Mouse (Mus musculus): Measurements from ENCODE around the gene Hist4h4. TPM values are rescaled to one million over a fixed set of nuclear protein-coding genes. Genes with fewer than 3 reads are reported as not detected.

The Hist4h4 gene
- polyA plus RNA-seq, 1 experiment from 2014 or later = 0.46 TPM

DNA sequence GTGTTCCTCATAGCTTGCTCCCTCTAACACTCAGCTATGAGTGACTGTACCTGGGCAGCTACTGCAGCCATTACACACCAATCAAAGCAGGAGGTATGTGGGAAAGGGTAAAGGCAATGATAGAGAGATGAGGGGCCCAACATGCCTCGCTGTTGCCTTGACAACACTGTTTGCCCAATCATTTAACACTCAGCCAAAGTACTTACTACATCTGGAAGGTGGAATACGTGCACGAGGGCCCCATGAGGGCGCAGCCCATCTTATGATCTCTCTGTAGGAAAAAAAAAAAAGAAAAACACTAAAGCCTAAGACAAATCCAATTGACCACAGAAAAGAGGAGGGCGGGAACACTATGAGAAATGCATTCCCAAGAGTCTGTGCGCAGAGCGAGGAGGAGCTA is 34.4 kb downstream of the Hist4h4 start:
- H3K4me1 ChIP-seq (ENCODE audit: control insufficient read depth, insufficient read depth, low read length) = no peaks in the 10 kb centered on the region
- H3K9ac ChIP-seq (replicated peaks; ENCODE audit: low read length) = no peak overlapping the region
- 83% methylated on average over 7 of the region's 7 CpGs for WGBS
- no peaks in the 10 kb centered on the region for H3K36me3 ChIP-seq (replicated peaks; ENCODE audit: control insufficient read depth, insufficient read depth, low read depth, low read length)
- no peak overlapping the region for H3K4me3 ChIP-seq (ENCODE audit: low read depth, low read length)
- no peak for DNase-seq (ENCODE audit: low spot score)
- H3K27me3 ChIP-seq (ENCODE audit: control insufficient read depth, insufficient read depth, low read length) = no peaks in the 10 kb centered on the region
- H3K27ac ChIP-seq (replicated peaks; ENCODE audit: low read depth, low read length) = no peak overlapping the region
- H3K9me3 ChIP-seq (replicated peaks; ENCODE audit: control insufficient read depth, low read length) = no peaks in the 10 kb centered on the region
- no peak for ATAC-seq (replicated peaks; ENCODE audit: insufficient number of reproducible peaks, low FRiP score, low TSS enrichment, low read depth)
- no peak overlapping the region for H3K4me2 ChIP-seq (ENCODE audit: low read depth, low read length)

DNA sequence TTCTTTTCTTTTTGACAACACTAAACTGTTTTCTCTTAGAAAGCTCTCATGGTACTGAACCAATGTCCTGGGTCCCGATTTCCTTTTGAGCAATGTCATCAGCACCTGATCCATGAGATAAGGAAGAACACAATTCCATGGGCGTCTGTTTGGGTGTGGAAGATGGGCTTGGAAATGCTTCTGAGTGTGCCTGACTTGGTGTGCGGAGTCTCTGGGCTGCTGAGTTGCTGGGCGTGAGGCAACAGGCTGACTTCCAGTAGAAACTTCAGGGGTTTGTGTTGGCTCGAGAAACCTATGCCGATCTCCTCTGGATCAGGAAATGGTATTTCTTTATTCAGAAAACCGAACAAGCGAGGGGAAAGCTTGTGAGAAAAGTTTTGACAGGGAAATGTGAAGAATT is 35.1 kb downstream of the Hist4h4 start:
- Histone ChIP-seq H3K36me3 (replicated peaks; ENCODE audit: control insufficient read depth, insufficient read depth, low read depth, low read length) (no peaks in the 10 kb centered on the region), H3K4me1 (ENCODE audit: control insufficient read depth, insufficient read depth, low read length) (no peaks in the 10 kb centered on the region), H3K4me3 (ENCODE audit: low read depth, low read length) (no peak overlapping the region), H3K4me2 (ENCODE audit: low read depth, low read length) (no peak overlapping the region), H3K9me3 (replicated peaks; ENCODE audit: control insufficient read depth, low read length) (no peaks in the 10 kb centered on the region), H3K27ac (replicated peaks; ENCODE audit: low read depth, low read length) (no peak overlapping the region), H3K27me3 (ENCODE audit: control insufficient read depth, insufficient read depth, low read length) (no peaks in the 10 kb centered on the region), H3K9ac (replicated peaks; ENCODE audit: low read length) (no peak overlapping the region)
- ATAC-seq (replicated peaks; ENCODE audit: insufficient number of reproducible peaks, low FRiP score, low TSS enrichment, low read depth) = no peak
- 86% methylated on average over 8 of the region's 8 CpGs for WGBS
- DNase-seq (ENCODE audit: low spot score) = no peak

DNA sequence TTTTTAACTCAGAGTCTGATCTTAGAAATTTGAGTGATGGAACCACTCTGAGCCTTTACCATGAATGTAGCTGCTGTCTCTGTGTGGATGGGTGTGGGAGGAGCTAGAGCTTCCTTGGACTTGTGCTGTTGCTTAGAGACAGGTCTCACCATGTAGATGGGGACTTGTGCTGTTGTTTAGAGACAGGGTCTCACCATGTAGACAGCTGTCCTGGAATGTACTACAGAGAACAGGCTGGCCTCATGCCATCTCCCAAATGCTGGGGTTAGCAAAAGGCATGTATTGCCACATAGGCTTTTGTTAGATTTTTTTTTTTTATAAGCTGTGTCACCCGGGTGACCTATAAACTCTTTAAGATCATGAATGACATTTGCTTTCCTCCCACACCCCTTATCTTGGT is 40.3 kb downstream of the Hist4h4 start:
- no peak for DNase-seq (ENCODE audit: low spot score)
- H3K27me3 ChIP-seq (ENCODE audit: control insufficient read depth, insufficient read depth, low read length) = no peaks in the 10 kb centered on the region
- no peak for ATAC-seq (replicated peaks; ENCODE audit: insufficient number of reproducible peaks, low FRiP score, low TSS enrichment, low read depth)
- 87% methylated on average over 1 of the region's 1 CpGs for WGBS
- H3K4me2 ChIP-seq (ENCODE audit: low read depth, low read length) = no peak overlapping the region
- H3K4me3 ChIP-seq (ENCODE audit: low read depth, low read length) = no peak overlapping the region
- no peaks in the 10 kb centered on the region for H3K4me1 ChIP-seq (ENCODE audit: control insufficient read depth, insufficient read depth, low read length)
- H3K9me3 ChIP-seq (replicated peaks; ENCODE audit: control insufficient read depth, low read length) = no peaks in the 10 kb centered on the region
- H3K36me3 ChIP-seq (replicated peaks; ENCODE audit: control insufficient read depth, insufficient read depth, low read depth, low read length) = no peaks in the 10 kb centered on the region
- H3K27ac ChIP-seq (replicated peaks; ENCODE audit: low read depth, low read length) = no peak overlapping the region
- H3K9ac ChIP-seq (replicated peaks; ENCODE audit: low read length) = no peak overlapping the region

Small RNA genes lying within 50 kb of the gene (microRNA-seq; reads per million reads assigned to microRNA genes)
- gene Gm44364 (ENCODE audit: borderline number of aligned reads) = not detected

Other genes starting within 250 kb of the Hist4h4 start
- gene Plbd1, start 142.5 kb downstream of the Hist4h4 start, polyA plus RNA-seq (2014; fragmentation: Nextera tagmentation; extraction: Ambion mirVana) = 1.9 and 2.5 TPM in 2 replicates
- 0.14 and 0.29 TPM in 2 replicates for gene Gucy2c, start 22.6 kb downstream of the Hist4h4 start, polyA plus RNA-seq (2014; fragmentation: Nextera tagmentation; extraction: Ambion mirVana)
- 87.8 and 89.1 TPM in 2 replicates for gene H2afj, start 3.8 kb upstream of the Hist4h4 start, polyA plus RNA-seq (2014; fragmentation: Nextera tagmentation; extraction: Ambion mirVana)
- gene BC049715, start 23.2 kb upstream of the Hist4h4 start, polyA plus RNA-seq (2014; fragmentation: Nextera tagmentation; extraction: Ambion mirVana) = 0.96 and 1.1 TPM in 2 replicates
- gene Wbp11, start 23.8 kb upstream of the Hist4h4 start, polyA plus RNA-seq (2014; fragmentation: Nextera tagmentation; extraction: Ambion mirVana) = 140 and 146 TPM in 2 replicates
- gene Smco3, start 31.0 kb upstream of the Hist4h4 start, polyA plus RNA-seq (2014; fragmentation: Nextera tagmentation; extraction: Ambion mirVana) = 0.74 and 1.2 TPM in 2 replicates
- 1.2 and 1.3 TPM in 2 replicates for gene Art4, start 53.3 kb upstream of the Hist4h4 start, polyA plus RNA-seq (2014; fragmentation: Nextera tagmentation; extraction: Ambion mirVana)
- gene Mgp, start 71.4 kb upstream of the Hist4h4 start, polyA plus RNA-seq (2014; fragmentation: Nextera tagmentation; extraction: Ambion mirVana) = 9.7 and 11.8 TPM in 2 replicates
- not detected in 2 replicates for gene Erp27, start 117.8 kb upstream of the Hist4h4 start, polyA plus RNA-seq (2014; fragmentation: Nextera tagmentation; extraction: Ambion mirVana)
- not detected in 2 replicates for gene Pde6h, start 119.4 kb upstream of the Hist4h4 start, polyA plus RNA-seq (2014; fragmentation: Nextera tagmentation; extraction: Ambion mirVana)
- 56.2 and 58.1 TPM in 2 replicates for gene Arhgdib, start 137.5 kb upstream of the Hist4h4 start, polyA plus RNA-seq (2014; fragmentation: Nextera tagmentation; extraction: Ambion mirVana)

Measured in embryonic facial prominence, embryonic 11.5 days (tissue).